Mouse (Mus musculus): ENCODE results near the gene Bicd1. TPM values are rescaled to one million over a fixed set of nuclear protein-coding genes. Genes with fewer than 3 reads are reported as not detected.
"Not testable (repeated sequence)": the region's sequence is repeated elsewhere in the genome, so short reads cannot be mapped to it uniquely, and the experiment has no call there.

Gene Bicd1
- total and polyA plus RNA-seq, 3 experiments, result 1.6 to 2.5 TPM; not detected in 1

GRCm38 (mm10) chr6:149471477-149471876 lies 62.8 kb downstream of the Bicd1 start:
- Histone ChIP-seq H3K4me1 (ENCODE audit: control insufficient read depth in 1 of 2, insufficient read depth in 2 of 2, low read length in 2 of 2) (no peaks in the 10 kb centered on the region), H3K27me3 (ENCODE audit: control insufficient read depth in 1 of 2, insufficient read depth in 2 of 2, low read length in 2 of 2) (no peaks in the 10 kb centered on the region), H3K9me3 (replicated peaks; ENCODE audit: insufficient read depth, low read length) (no peaks in the 10 kb centered on the region), H3K27ac (ENCODE audit: control insufficient read depth, low read depth, low read length) (no peak overlapping the region), H3K4me3 (ENCODE audit: control insufficient read depth in 1 of 2, insufficient read depth in 1 of 2, low read depth in 2 of 2, low read length in 2 of 2) (no peak overlapping the region), H3K79me2 (ENCODE audit: control insufficient read depth, insufficient read depth, low read length, poor library complexity) (no peaks in the 10 kb centered on the region), H3K9ac (ENCODE audit: control insufficient read depth, low read depth, low read length, poor library complexity, severe bottlenecking) (no peak overlapping the region), H3K36me3 (ENCODE audit: control insufficient read depth in 1 of 2, insufficient read depth in 2 of 2, low read length in 2 of 2) (no peaks in the 10 kb centered on the region)
- no peak for DNase-seq (ENCODE audit: low read depth, low spot score)
- no peak for TF ChIP-seq POLR2A (IDR thresholded peaks at IDR 0.05; ENCODE audit: control insufficient read depth in 1 of 2, insufficient read depth in 1 of 2, low read depth in 1 of 2, low read length in 2 of 2, poor library complexity in 1 of 2)
- no peak for TF ChIP-seq ZNF384 (IDR thresholded peaks at IDR 0.05; ENCODE audit: low read depth, low read length)
- no peak for TF ChIP-seq UBTF (IDR thresholded peaks at IDR 0.05; ENCODE audit: borderline replicate concordance, insufficient read depth, low read depth, low read length)
- TF ChIP-seq SIN3A (IDR thresholded peaks at IDR 0.05; ENCODE audit: low read length), result no peak
- no peak for TF ChIP-seq BHLHE40 (IDR thresholded peaks at IDR 0.05; ENCODE audit: borderline replicate concordance, low read depth, low read length)
- no peak for TF ChIP-seq USF1 (IDR thresholded peaks at IDR 0.05; ENCODE audit: low read depth, low read length)
- no peak for TF ChIP-seq E2F4 (IDR thresholded peaks at IDR 0.05; ENCODE audit: borderline replicate concordance, low read depth, low read length)
- TF ChIP-seq MAZ (IDR thresholded peaks at IDR 0.05; ENCODE audit: low read depth, low read length), result no peak

GRCm38 (mm10) chr6:149472441-149472840 lies 63.8 kb downstream of the Bicd1 start:
- H3K9ac ChIP-seq (ENCODE audit: control insufficient read depth, low read depth, low read length, poor library complexity, severe bottlenecking); H3K79me2 ChIP-seq (ENCODE audit: control insufficient read depth, insufficient read depth, low read length, poor library complexity); H3K4me1 ChIP-seq (ENCODE audit: control insufficient read depth in 1 of 2, insufficient read depth in 2 of 2, low read length in 2 of 2): not testable (repeated sequence)

DNA sequence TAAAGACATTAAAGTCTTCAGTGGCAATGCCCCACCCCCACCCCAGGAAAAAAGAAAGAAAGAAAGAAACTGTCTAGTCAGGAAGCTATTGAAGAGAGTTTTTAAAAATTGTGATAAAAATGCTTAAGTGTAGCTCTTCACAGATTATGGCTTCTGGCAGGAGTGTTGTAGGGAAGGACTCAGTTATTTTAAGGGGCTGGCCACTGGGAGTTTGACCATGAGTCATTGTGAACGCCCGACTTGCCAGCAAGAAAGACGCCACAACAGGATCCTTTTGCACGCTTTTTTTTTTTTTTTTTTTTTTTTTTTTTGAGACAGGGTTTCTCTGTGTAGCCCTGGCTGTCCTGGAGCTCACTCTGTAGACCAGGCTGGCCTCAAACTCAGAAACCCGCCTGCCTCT lies 73.2 kb downstream of the Bicd1 start:
- H3K4me3 ChIP-seq (ENCODE audit: control insufficient read depth in 1 of 2, insufficient read depth in 1 of 2, low read depth in 2 of 2, low read length in 2 of 2); H3K9ac ChIP-seq (ENCODE audit: control insufficient read depth, low read depth, low read length, poor library complexity, severe bottlenecking); H3K79me2 ChIP-seq (ENCODE audit: control insufficient read depth, insufficient read depth, low read length, poor library complexity); H3K27me3 ChIP-seq (ENCODE audit: control insufficient read depth in 1 of 2, insufficient read depth in 2 of 2, low read length in 2 of 2); H3K36me3 ChIP-seq (ENCODE audit: control insufficient read depth in 1 of 2, insufficient read depth in 2 of 2, low read length in 2 of 2); H3K4me1 ChIP-seq (ENCODE audit: control insufficient read depth in 1 of 2, insufficient read depth in 2 of 2, low read length in 2 of 2); DNase-seq (ENCODE audit: low read depth, low spot score); H3K27ac ChIP-seq (ENCODE audit: control insufficient read depth, low read depth, low read length); H3K9me3 ChIP-seq (replicated peaks; ENCODE audit: insufficient read depth, low read length): not testable (repeated sequence)

More at GRCm38 (mm10) chr6:149472441-149472840, 63.8 kb downstream of the Bicd1 start:
- not testable (repeated sequence) for H3K36me3 ChIP-seq (ENCODE audit: control insufficient read depth in 1 of 2, insufficient read depth in 2 of 2, low read length in 2 of 2); DNase-seq (ENCODE audit: low read depth, low spot score); H3K27me3 ChIP-seq (ENCODE audit: control insufficient read depth in 1 of 2, insufficient read depth in 2 of 2, low read length in 2 of 2); H3K27ac ChIP-seq (ENCODE audit: control insufficient read depth, low read depth, low read length); H3K9me3 ChIP-seq (replicated peaks; ENCODE audit: insufficient read depth, low read length); H3K4me3 ChIP-seq (ENCODE audit: control insufficient read depth in 1 of 2, insufficient read depth in 1 of 2, low read depth in 2 of 2, low read length in 2 of 2)

- Histone ChIP-seq H3K36me3 (ENCODE audit: control insufficient read depth in 1 of 2, insufficient read depth in 2 of 2, low read length in 2 of 2) (no peaks in the 10 kb centered on the region), H3K9ac (ENCODE audit: control insufficient read depth, low read depth, low read length, poor library complexity, severe bottlenecking) (no peak overlapping the region), H3K9me3 (replicated peaks; ENCODE audit: insufficient read depth, low read length) (no peaks in the 10 kb centered on the region), H3K27me3 (ENCODE audit: control insufficient read depth in 1 of 2, insufficient read depth in 2 of 2, low read length in 2 of 2) (no peaks in the 10 kb centered on the region), H3K27ac (ENCODE audit: control insufficient read depth, low read depth, low read length) (no peak overlapping the region), H3K4me3 (ENCODE audit: control insufficient read depth in 1 of 2, insufficient read depth in 1 of 2, low read depth in 2 of 2, low read length in 2 of 2) (no peak overlapping the region), H3K79me2 (ENCODE audit: control insufficient read depth, insufficient read depth, low read length, poor library complexity) (no peaks in the 10 kb centered on the region), H3K4me1 (ENCODE audit: control insufficient read depth in 1 of 2, insufficient read depth in 2 of 2, low read length in 2 of 2) (no peaks in the 10 kb centered on the region)
- TF ChIP-seq KAT2A (conservative IDR thresholded peaks at IDR 0.05; ENCODE audit: low read depth, low read length) (no peak), RCOR1 (IDR thresholded peaks at IDR 0.05; ENCODE audit: low read depth, low read length) (no peak), MAX (IDR thresholded peaks at IDR 0.05; ENCODE audit: low read length) (no peak), MAFK (IDR thresholded peaks at IDR 0.05; ENCODE audit: borderline replicate concordance, low read depth, low read length) (peak; percentile 66), BHLHE40 (IDR thresholded peaks at IDR 0.05; ENCODE audit: borderline replicate concordance, low read depth, low read length) (no peak), SIN3A (IDR thresholded peaks at IDR 0.05; ENCODE audit: low read length) (no peak)
- no peak for DNase-seq (ENCODE audit: low read depth, low spot score)
Observed at GRCm38 (mm10) chr6:149494662-149495061, 86.0 kb downstream of the Bicd1 start.
